Mouse (Mus musculus): ENCODE measurements around the gene Irak4. TPM values are rescaled to one million over a fixed set of nuclear protein-coding genes. Genes with fewer than 3 reads are reported as not detected.
A peak's percentile ranks its signal among the peaks of the same experiment; 100 is the strongest.

Irak4 gene
- polyA plus RNA-seq, 1 experiment from 2014 or later: 12.9 TPM

GRCm38 (mm10) chr15:94590083-94590482 is 46.6 kb downstream of the Irak4 start:
- 0 out of 2 replicates have a peak overlapping the region, but pooled peaks have one; percentile 41 for H3K27ac ChIP-seq

GRCm38 (mm10) chr15:94591356-94591755 is 47.9 kb downstream of the Irak4 start:
- Histone ChIP-seq H3K4me3 (replicated peaks) (no peak overlapping the region), H3K9ac (no peak overlapping the region), H3K27ac (no peak overlapping the region), H3K4me2 (no peak overlapping the region), H3K27me3 (replicated peaks) (no peaks in the 10 kb centered on the region), H3K4me1 (peaks cover 3% of the 10 kb centered on the region), H3K36me3 (0 out of 2 replicates have a peak, but pooled peaks cover 2% of the 10 kb centered on the region), H3K9me3 (no peaks in the 10 kb centered on the region)
- 79% methylated on average over 4 of the region's 4 CpGs for WGBS
- no peak for ATAC-seq (ENCODE audit: insufficient read depth, low FRiP score, low read depth)

More at GRCm38 (mm10) chr15:94590083-94590482, 46.6 kb downstream of the Irak4 start:
- Histone ChIP-seq H3K27me3 (replicated peaks) (no peaks in the 10 kb centered on the region), H3K4me3 (replicated peaks) (peak overlapping the region; percentile 94), H3K4me1 (peaks cover 3% of the 10 kb centered on the region), H3K9me3 (no peaks in the 10 kb centered on the region), H3K4me2 (peak overlapping the region; percentile 56), H3K36me3 (peaks cover 6% of the 10 kb centered on the region; the same call in 1 of the 2 replicates), H3K9ac (0 out of 2 replicates have a peak overlapping the region, but pooled peaks have one; percentile 17)
- WGBS: 9% methylated on average over 8 of the region's 8 CpGs
- ATAC-seq (ENCODE audit: insufficient read depth, low FRiP score, low read depth): no peak

- Histone ChIP-seq H3K27me3 (replicated peaks) (no peaks in the 10 kb centered on the region), H3K27ac (no peak overlapping the region), H3K36me3 (no peaks in the 10 kb centered on the region), H3K4me3 (replicated peaks) (no peak overlapping the region), H3K4me2 (no peak overlapping the region), H3K9ac (no peak overlapping the region), H3K9me3 (no peaks in the 10 kb centered on the region), H3K4me1 (no peaks in the 10 kb centered on the region)
- ATAC-seq (ENCODE audit: insufficient read depth, low FRiP score, low read depth): no peak
- WGBS: 79% methylated on average over 1 of the region's 1 CpGs
Measured at GRCm38 (mm10) chr15:94593586-94593985, 50.1 kb downstream of the Irak4 start.

DNA sequence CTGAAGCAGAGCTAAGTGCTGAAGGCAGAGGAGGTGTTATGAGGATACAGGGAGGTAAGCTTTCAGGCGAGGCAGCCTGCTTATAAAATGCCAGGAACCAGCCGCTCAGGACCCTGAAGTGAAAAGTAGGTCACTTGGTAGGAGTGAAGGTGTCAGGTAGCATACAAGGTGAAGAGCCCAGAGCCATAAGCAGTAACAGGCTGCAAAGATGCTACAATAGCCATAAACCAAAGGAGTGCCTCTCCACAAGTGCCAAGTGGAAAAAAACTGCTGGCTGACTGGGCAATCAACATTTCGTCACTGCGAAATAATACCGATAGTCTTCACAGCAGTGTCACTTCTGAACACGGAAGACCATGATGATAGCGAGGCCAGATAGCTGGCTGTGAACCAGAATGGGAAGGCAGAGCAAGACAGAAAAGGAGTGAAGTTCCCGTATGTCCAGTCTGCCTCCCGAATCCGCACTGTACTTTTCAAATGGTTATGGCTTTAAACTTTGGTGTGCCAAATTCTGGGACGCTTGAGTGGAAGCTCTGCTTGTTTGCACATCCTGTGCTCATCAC is 56.8 kb downstream of the Irak4 start:
- no peak overlapping the region for H3K27ac ChIP-seq

GRCm38 (mm10) chr15:94601339-94601738 is 57.9 kb downstream of the Irak4 start:
- Histone ChIP-seq H3K27me3 (replicated peaks) (no peaks in the 10 kb centered on the region), H3K27ac (no peak overlapping the region), H3K4me3 (replicated peaks) (no peak overlapping the region), H3K9me3 (no peaks in the 10 kb centered on the region), H3K4me1 (no peaks in the 10 kb centered on the region), H3K36me3 (no peaks in the 10 kb centered on the region), H3K4me2 (no peak overlapping the region), H3K9ac (no peak overlapping the region)
- ATAC-seq (ENCODE audit: insufficient read depth, low FRiP score, low read depth): no peak
- WGBS: 24% methylated on average over 3 of the region's 3 CpGs

More for the DNA sequence above, 56.8 kb downstream of the Irak4 start:
- Histone ChIP-seq H3K9me3 (no peaks in the 10 kb centered on the region), H3K4me1 (no peaks in the 10 kb centered on the region), H3K4me3 (replicated peaks) (no peak overlapping the region), H3K9ac (no peak overlapping the region), H3K36me3 (no peaks in the 10 kb centered on the region), H3K27me3 (replicated peaks) (no peaks in the 10 kb centered on the region), H3K4me2 (no peak overlapping the region)
- ATAC-seq (ENCODE audit: insufficient read depth, low FRiP score, low read depth): no peak
- WGBS: 76% methylated on average over 11 of the region's 11 CpGs

GRCm38 (mm10) chr15:94602441-94602840 is 59.0 kb downstream of the Irak4 start:
- no peak overlapping the region for H3K27ac ChIP-seq
- ATAC-seq (ENCODE audit: insufficient read depth, low FRiP score, low read depth): no peak
- H3K9ac ChIP-seq: no peak overlapping the region
- WGBS: 63% methylated on average over 3 of the region's 3 CpGs
- H3K4me3 ChIP-seq (replicated peaks): no peak overlapping the region
- no peaks in the 10 kb centered on the region for H3K36me3 ChIP-seq
- no peaks in the 10 kb centered on the region for H3K4me1 ChIP-seq
- H3K27me3 ChIP-seq (replicated peaks): no peaks in the 10 kb centered on the region
- no peak overlapping the region for H3K4me2 ChIP-seq
- H3K9me3 ChIP-seq: no peaks in the 10 kb centered on the region

- H3K9me3 ChIP-seq: no peaks in the 10 kb centered on the region
- no peaks in the 10 kb centered on the region for H3K4me1 ChIP-seq
- no peak overlapping the region for H3K9ac ChIP-seq
- no peak overlapping the region for H3K4me3 ChIP-seq (replicated peaks)
- H3K27me3 ChIP-seq (replicated peaks): no peaks in the 10 kb centered on the region
- WGBS: 89% methylated on average over 8 of the region's 8 CpGs
- no peak overlapping the region for H3K27ac ChIP-seq
- no peak for ATAC-seq (ENCODE audit: insufficient read depth, low FRiP score, low read depth)
- H3K4me2 ChIP-seq: no peak overlapping the region
- no peaks in the 10 kb centered on the region for H3K36me3 ChIP-seq
Measured at GRCm38 (mm10) chr15:94607768-94608167, 64.3 kb downstream of the Irak4 start.

DNA sequence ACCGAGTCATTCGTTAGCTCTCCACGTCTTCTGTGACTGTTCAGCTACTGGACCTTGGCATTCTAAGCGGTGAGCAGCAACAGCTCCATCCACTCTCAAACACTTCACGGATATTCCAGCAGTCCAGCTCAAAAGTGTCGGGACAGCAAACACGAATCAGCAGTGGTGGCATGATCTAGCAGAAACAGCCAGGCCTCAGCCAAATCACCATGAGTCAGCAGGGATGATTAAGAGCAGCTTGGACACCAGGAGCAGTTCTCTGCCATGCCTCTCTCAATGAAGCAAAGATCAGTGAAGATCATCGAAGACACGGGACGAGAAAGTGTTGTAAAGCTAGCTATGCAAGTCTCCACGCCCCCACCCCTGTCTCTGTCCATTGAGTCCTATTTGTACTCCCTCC is 72.6 kb downstream of the Irak4 start:
- H3K9me3 ChIP-seq: no peaks in the 10 kb centered on the region
- no peaks in the 10 kb centered on the region for H3K27me3 ChIP-seq (replicated peaks)
- H3K36me3 ChIP-seq: no peaks in the 10 kb centered on the region
- H3K27ac ChIP-seq: no peak overlapping the region
- no peak overlapping the region for H3K9ac ChIP-seq
- no peaks in the 10 kb centered on the region for H3K4me1 ChIP-seq
- H3K4me2 ChIP-seq: no peak overlapping the region
- WGBS: 86% methylated on average over 11 of the region's 11 CpGs
- H3K4me3 ChIP-seq (replicated peaks): no peak overlapping the region
- no peak for ATAC-seq (ENCODE audit: insufficient read depth, low FRiP score, low read depth)

GRCm38 (mm10) chr15:94620909-94621308 is 77.5 kb downstream of the Irak4 start:
- H3K27me3 ChIP-seq (replicated peaks): no peaks in the 10 kb centered on the region
- no peak overlapping the region for H3K27ac ChIP-seq
- ATAC-seq (ENCODE audit: insufficient read depth, low FRiP score, low read depth): no peak

DNA sequence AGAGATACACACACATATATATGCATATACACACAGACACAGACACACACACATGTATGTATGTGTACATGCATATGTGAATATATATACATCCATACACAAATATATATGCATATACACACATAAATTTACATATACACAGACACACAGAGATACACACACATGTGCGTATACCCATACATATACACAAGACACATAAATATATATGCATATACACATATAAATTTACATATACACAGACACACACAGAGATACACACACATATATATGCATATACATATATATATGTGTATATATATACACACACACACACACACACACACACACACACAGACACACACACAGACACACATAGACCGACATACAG is 85.0 kb downstream of the Irak4 start:
- H3K27ac ChIP-seq: no peak overlapping the region
- peak overlapping the region; percentile 57 for H3K4me3 ChIP-seq (replicated peaks)
- H3K4me1 ChIP-seq: 0 out of 2 replicates have a peak, but pooled peaks cover 3% of the 10 kb centered on the region
- 48% methylated on average over 2 of the region's 2 CpGs for WGBS
- no peaks in the 10 kb centered on the region for H3K9me3 ChIP-seq
- peak overlapping the region; percentile 98 for H3K4me2 ChIP-seq
- H3K36me3 ChIP-seq: no peaks in the 10 kb centered on the region
- no peak for ATAC-seq (ENCODE audit: insufficient read depth, low FRiP score, low read depth)
- peaks cover 16% of the 10 kb centered on the region for H3K27me3 ChIP-seq (replicated peaks)
- no peak overlapping the region for H3K9ac ChIP-seq

More at GRCm38 (mm10) chr15:94620909-94621308, 77.5 kb downstream of the Irak4 start:
- H3K9ac ChIP-seq: no peak overlapping the region
- H3K36me3 ChIP-seq: no peaks in the 10 kb centered on the region
- H3K4me2 ChIP-seq: no peak overlapping the region
- no peak overlapping the region for H3K4me3 ChIP-seq (replicated peaks)
- H3K4me1 ChIP-seq: no peaks in the 10 kb centered on the region
- H3K9me3 ChIP-seq: no peaks in the 10 kb centered on the region

GRCm38 (mm10) chr15:94628830-94629601 is 85.6 kb downstream of the Irak4 start, which contains the start of gene Tmem117:
Gene Tmem117, plus strand, starts transcription at chr15:94629232.
- Histone ChIP-seq H3K27ac (no peak within 1 kb of the TSS), H3K36me3 (no peaks in the 10 kb centered on the region), H3K9ac (peak within 1 kb of the TSS; percentile 37), H3K4me2 (peak within 1 kb of the TSS; percentile 98), H3K4me3 (replicated peaks) (peak within 1 kb of the TSS; percentile 57), H3K4me1 (0 out of 2 replicates have a peak, but pooled peaks cover 3% of the 10 kb centered on the region), H3K9me3 (no peaks in the 10 kb centered on the region), H3K27me3 (replicated peaks) (peaks cover 16% of the 10 kb centered on the region)
- peak; percentile 78 for ATAC-seq (ENCODE audit: insufficient read depth, low FRiP score, low read depth)
- whole genome bisulfite sequencing: 1% methylated on average over 66 of the region's 96 CpGs

DNA sequence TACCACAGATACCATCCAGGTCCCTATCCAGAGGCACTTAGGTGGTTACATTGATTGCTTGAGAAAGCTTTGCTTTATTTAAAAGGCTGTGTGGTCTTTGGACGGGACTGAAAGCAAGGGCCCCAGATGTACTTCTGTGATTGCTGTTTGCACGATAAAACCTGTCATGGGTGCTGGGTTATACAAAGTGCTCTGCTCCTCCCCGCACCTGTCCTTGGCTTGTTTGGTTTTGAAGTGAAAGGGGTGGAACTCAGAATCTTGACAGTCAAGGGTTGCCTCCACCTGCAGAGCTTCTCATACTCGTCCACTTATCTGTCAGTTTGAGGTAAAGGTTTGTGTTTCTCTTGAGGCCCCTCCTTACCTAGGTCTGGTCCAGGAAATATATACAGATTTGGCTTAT is 87.1 kb downstream of the Irak4 start:
- H3K4me3 ChIP-seq (replicated peaks): no peak overlapping the region
- 60% methylated on average over 4 of the region's 4 CpGs for WGBS
- H3K27me3 ChIP-seq (replicated peaks): peaks cover 16% of the 10 kb centered on the region
- no peak overlapping the region for H3K4me2 ChIP-seq
- H3K27ac ChIP-seq: no peak overlapping the region
- 0 out of 2 replicates have a peak, but pooled peaks cover 3% of the 10 kb centered on the region for H3K4me1 ChIP-seq
- H3K9me3 ChIP-seq: no peaks in the 10 kb centered on the region
- no peak for ATAC-seq (ENCODE audit: insufficient read depth, low FRiP score, low read depth)
- no peak overlapping the region for H3K9ac ChIP-seq
- no peaks in the 10 kb centered on the region for H3K36me3 ChIP-seq
